Mouse (Mus musculus) liver, adult 2 months (tissue): ENCODE results near the gene Fbxw9.

Experiments used
- CTCF ChIP-seq: fragments of 200-500 bp; IDR thresholded peaks from 2 replicates; pipeline ENCODE4 v1.5.1; 2011; ENCODE audit warnings: low read depth, low read length, control low read depth
- POLR2A ChIP-seq: fragments of 200-500 bp; IDR thresholded peaks from 2 replicates; pipeline ENCODE4 v1.6.1; 2011; ENCODE audit warnings: low read length, control low read depth; ENCODE audit not compliant: insufficient read depth; ENCODE audit errors: extremely low read depth

- TF ChIP-seq CTCF: no peak
- no peak for TF ChIP-seq POLR2A
Measured at GRCm38 (mm10) chr8:85057367-85057766, 2.5 kb upstream of the Fbxw9 start.
